Mouse (Mus musculus) G1E (cell line): ENCODE results near the gene Arl8b. TPM values are rescaled to one million over a fixed set of nuclear protein-coding genes. Genes with fewer than 3 reads are reported as not detected.

Experiments
- ATAC-seq: 2 replicates; pipeline ENCODE4 v1.8.0; 2016; ENCODE audit warnings: mild to moderate bottlenecking; ENCODE audit not compliant: insufficient number of reproducible peaks, poor library complexity, low FRiP score, severe bottlenecking; ENCODE audit errors: extremely low read depth
- DNase-seq: peaks from one replicate; pipeline ENCODE4 v3.0.0; 2012; ENCODE audit warnings: low spot score
- H3K27me3 ChIP-seq: 2 replicates; pipeline ENCODE4 v1.6.1; 2012; ENCODE audit warnings: mild to moderate bottlenecking, low read length, inconsistent platforms; ENCODE audit not compliant: insufficient read depth
- H3K36me3 ChIP-seq: replicated peaks from 2 replicates; pipeline ENCODE3; 2012; ENCODE audit warnings: mild to moderate bottlenecking, inconsistent platforms
- H3K4me1 ChIP-seq: 2 replicates; pipeline ENCODE4 v1.6.1; 2012; ENCODE audit warnings: low read depth, low read length, inconsistent platforms, mixed read lengths; ENCODE audit not compliant: insufficient read depth
- H3K4me3 ChIP-seq: 2 replicates; pipeline ENCODE4 v1.5.1; 2012; ENCODE audit warnings: low read depth, mild to moderate bottlenecking, inconsistent platforms, low read length, moderate library complexity, mixed read lengths
- H3K9me3 ChIP-seq: replicated peaks from 2 replicates; pipeline ENCODE4 v1.6.1; 2012; ENCODE audit warnings: inconsistent platforms
- CTCF ChIP-seq: IDR thresholded peaks from 2 replicates; pipeline ENCODE4 v1.5.1; 2012; ENCODE audit warnings: low read depth, low read length, inconsistent platforms, mixed read lengths
- GATA1 ChIP-seq: IDR thresholded peaks from 2 replicates; pipeline ENCODE4 v1.6.1; 2012; ENCODE audit warnings: borderline replicate concordance, low read length, inconsistent platforms, mixed read lengths
- GATA2 ChIP-seq: IDR thresholded peaks from 2 replicates; pipeline ENCODE4 v1.6.1; 2012; ENCODE audit warnings: low read depth, low read length, inconsistent platforms, borderline replicate concordance
- POLR2AphosphoS5 ChIP-seq: IDR thresholded peaks from 2 replicates; pipeline ENCODE4 v1.6.1; 2012; ENCODE audit warnings: low read depth, low read length, inconsistent platforms; ENCODE audit not compliant: insufficient replicate concordance
- TAL1 ChIP-seq: conservative IDR thresholded peaks from 2 replicates; pipeline ENCODE4 v1.6.1; 2012; ENCODE audit warnings: low read depth, low read length, inconsistent platforms, mixed read lengths
- polyA plus RNA-seq: library from polyadenylated mRNA; stranded (reverse); fragments of >175 nt; gene quantifications from 2 replicates; pipeline ENCODE4 v1.2.3, GENCODE M21; 2012
- total RNA-seq, 2 experiments: library from RNA; stranded (forward) in 1 of 2; stranded (reverse) in 1 of 2; fragments of 200-1000 nt in 1 of 2; fragments of >200 nt in 1 of 2; fragmentation: Nextera tagmentation in 1 of 2; gene quantifications; 2 replicates each; pipeline ENCODE4 v1.2.3; 2014 to 2017

The Arl8b gene
- total and polyA plus RNA-seq, 3 experiments, result 18.8 to 400 (median 207) TPM

- Histone ChIP-seq H3K27me3 (no peaks in the 10 kb centered on the region), H3K9me3 (no peaks in the 10 kb centered on the region), H3K4me3 (no peak overlapping the region), H3K4me1 (peaks cover 26% of the 10 kb centered on the region), H3K36me3 (peaks cover 64% of the 10 kb centered on the region)
- TF ChIP-seq TAL1 (no peak), POLR2AphosphoS5 (no peak), CTCF (no peak), GATA1 (no peak), GATA2 (no peak)
- no peak for DNase-seq
- no peak for ATAC-seq
Measured at GRCm38 (mm10) chr6:108824816-108825545, 42.1 kb downstream of the Arl8b start.

- Histone ChIP-seq H3K4me3 (no peak overlapping the region), H3K4me1 (peaks cover 31% of the 10 kb centered on the region), H3K9me3 (no peaks in the 10 kb centered on the region)
Measured at GRCm38 (mm10) chr6:108826070-108826469, 43.2 kb downstream of the Arl8b start.

GRCm38 (mm10) chr6:108827336-108827920 is 44.5 kb downstream of the Arl8b start:
- peaks cover 48% of the 10 kb centered on the region for H3K36me3 ChIP-seq
- H3K4me1 ChIP-seq, result peaks cover 41% of the 10 kb centered on the region
- H3K4me3 ChIP-seq, result peak overlapping the region; percentile 95
- DNase-seq (no peak), ATAC-seq (no peak)
- H3K9me3 ChIP-seq, result no peaks in the 10 kb centered on the region
- TF ChIP-seq CTCF (no peak), POLR2AphosphoS5 (no peak), TAL1 (no peak), GATA1 (no peak), GATA2 (no peak)
- H3K27me3 ChIP-seq, result no peaks in the 10 kb centered on the region

More at GRCm38 (mm10) chr6:108826070-108826469, 43.2 kb downstream of the Arl8b start:
- no peak for DNase-seq
- Histone ChIP-seq H3K27me3 (no peaks in the 10 kb centered on the region), H3K36me3 (peaks cover 55% of the 10 kb centered on the region)
- no peak for TF ChIP-seq GATA1
- no peak for TF ChIP-seq CTCF
- no peak for TF ChIP-seq TAL1
- TF ChIP-seq POLR2AphosphoS5, result no peak
- no peak for TF ChIP-seq GATA2
- ATAC-seq, result no peak

GRCm38 (mm10) chr6:108828234-108828868 is 45.5 kb downstream of the Arl8b start, which contains the start of gene Edem1:
Edem1 (plus strand) TSS chr6:108828641.
- TF ChIP-seq GATA2 (no peak), TAL1 (no peak), GATA1 (no peak), POLR2AphosphoS5 (no peak), CTCF (no peak)
- H3K36me3 ChIP-seq, result peaks cover 42% of the 10 kb centered on the region
- H3K4me1 ChIP-seq, result peaks cover 50% of the 10 kb centered on the region
- peak within 1 kb of the TSS; percentile 95 for H3K4me3 ChIP-seq
- no peaks in the 10 kb centered on the region for H3K9me3 ChIP-seq
- peak; percentile 97 for DNase-seq
- H3K27me3 ChIP-seq, result no peaks in the 10 kb centered on the region
- ATAC-seq, result peak; percentile 74

GRCm38 (mm10) chr6:108828872-108829271 is 46.0 kb downstream of the Arl8b start:
- Histone ChIP-seq H3K36me3 (peaks cover 43% of the 10 kb centered on the region), H3K4me3 (peak overlapping the region; percentile 95), H3K27me3 (no peaks in the 10 kb centered on the region), H3K9me3 (no peaks in the 10 kb centered on the region), H3K4me1 (peaks cover 55% of the 10 kb centered on the region)
- TF ChIP-seq CTCF (no peak), POLR2AphosphoS5 (no peak), TAL1 (no peak), GATA2 (no peak), GATA1 (no peak)
- DNase-seq (peak; percentile 22), ATAC-seq (no peak)

GRCm38 (mm10) chr6:108829386-108830370 is 46.8 kb downstream of the Arl8b start:
- no peaks in the 10 kb centered on the region for H3K27me3 ChIP-seq
- peak overlapping the region; percentile 95 for H3K4me3 ChIP-seq
- H3K36me3 ChIP-seq, result peaks cover 41% of the 10 kb centered on the region
- ATAC-seq (no peak), DNase-seq (no peak)
- H3K4me1 ChIP-seq, result peaks cover 62% of the 10 kb centered on the region
- no peak for TF ChIP-seq TAL1
- TF ChIP-seq GATA1, result no peak
- no peak for TF ChIP-seq GATA2
- TF ChIP-seq CTCF, result no peak
- TF ChIP-seq POLR2AphosphoS5, result no peak
- no peaks in the 10 kb centered on the region for H3K9me3 ChIP-seq
